Mouse (Mus musculus): Measurements from ENCODE around the gene Dnajc27.

The Dnajc27 gene

DNA sequence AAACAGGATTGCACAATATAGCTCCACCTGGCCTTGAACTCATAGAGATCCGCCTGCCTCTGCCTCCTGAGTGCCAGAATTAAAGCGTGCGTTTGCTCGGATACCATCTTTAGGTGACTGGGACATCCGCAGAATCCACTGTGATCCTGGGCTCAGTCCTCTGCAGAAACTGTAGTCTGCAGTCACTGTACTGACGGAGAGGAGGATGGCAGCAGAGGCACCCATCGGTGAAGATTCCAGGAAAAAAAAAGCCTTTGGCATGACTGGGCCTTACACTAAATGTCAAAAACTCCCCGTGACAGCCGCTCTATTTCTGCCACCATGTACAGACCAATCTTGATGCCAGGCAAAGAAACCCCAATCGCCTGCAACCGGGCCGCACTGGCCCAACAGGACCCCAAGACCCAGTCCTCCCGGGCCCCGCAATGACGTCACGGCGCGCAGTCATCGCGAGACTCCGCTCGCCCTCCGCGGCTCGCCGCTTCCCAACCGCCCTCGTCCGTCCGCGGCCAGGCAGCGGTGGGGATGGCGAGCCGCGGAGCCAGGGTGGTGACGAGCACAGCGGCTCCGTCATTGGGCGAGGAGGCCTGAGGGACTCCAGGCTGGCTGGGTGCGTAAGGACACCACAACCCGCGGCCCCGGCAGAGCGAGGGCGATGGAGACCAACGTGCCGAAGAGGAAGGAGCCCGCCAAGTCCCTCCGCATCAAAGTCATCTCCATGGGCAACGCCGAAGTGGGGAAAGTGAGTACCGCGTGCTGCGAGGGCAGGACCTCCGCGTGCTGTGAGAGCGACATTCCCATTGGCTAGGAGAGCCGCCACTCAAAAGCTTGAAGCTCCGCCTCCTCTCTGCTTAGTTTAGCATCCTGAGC lies at the start of gene Dnajc27:
Gene Dnajc27, plus strand, starts transcription at position 452 of the 870 bp plus-strand sequence.
- DNase-seq, result peak; percentile 96

DNA sequence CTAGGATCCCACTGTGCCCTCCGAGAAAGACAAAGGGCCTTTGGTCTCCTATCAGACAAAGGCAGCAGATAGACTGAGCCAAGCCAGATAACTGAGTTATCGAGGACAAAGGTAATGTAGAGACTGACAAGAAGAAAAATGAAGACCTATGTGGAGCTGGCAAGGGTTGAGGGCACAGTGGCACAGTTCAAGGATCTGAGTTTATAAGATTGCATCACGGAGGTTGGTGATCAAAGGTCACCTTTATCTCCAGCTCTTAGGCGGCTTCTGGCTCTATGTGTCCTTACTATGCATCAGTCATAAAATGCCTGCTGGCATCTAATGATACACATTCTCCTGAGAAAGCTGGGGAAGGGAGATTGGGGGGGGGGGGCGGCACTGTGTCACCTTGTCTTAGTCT lies 46.2 kb upstream of the Dnajc27 start:
- no peak for DNase-seq

GRCm38 (mm10) chr12:4037511-4037910 lies 44.9 kb upstream of the Dnajc27 start:
- no peak for DNase-seq

DNA sequence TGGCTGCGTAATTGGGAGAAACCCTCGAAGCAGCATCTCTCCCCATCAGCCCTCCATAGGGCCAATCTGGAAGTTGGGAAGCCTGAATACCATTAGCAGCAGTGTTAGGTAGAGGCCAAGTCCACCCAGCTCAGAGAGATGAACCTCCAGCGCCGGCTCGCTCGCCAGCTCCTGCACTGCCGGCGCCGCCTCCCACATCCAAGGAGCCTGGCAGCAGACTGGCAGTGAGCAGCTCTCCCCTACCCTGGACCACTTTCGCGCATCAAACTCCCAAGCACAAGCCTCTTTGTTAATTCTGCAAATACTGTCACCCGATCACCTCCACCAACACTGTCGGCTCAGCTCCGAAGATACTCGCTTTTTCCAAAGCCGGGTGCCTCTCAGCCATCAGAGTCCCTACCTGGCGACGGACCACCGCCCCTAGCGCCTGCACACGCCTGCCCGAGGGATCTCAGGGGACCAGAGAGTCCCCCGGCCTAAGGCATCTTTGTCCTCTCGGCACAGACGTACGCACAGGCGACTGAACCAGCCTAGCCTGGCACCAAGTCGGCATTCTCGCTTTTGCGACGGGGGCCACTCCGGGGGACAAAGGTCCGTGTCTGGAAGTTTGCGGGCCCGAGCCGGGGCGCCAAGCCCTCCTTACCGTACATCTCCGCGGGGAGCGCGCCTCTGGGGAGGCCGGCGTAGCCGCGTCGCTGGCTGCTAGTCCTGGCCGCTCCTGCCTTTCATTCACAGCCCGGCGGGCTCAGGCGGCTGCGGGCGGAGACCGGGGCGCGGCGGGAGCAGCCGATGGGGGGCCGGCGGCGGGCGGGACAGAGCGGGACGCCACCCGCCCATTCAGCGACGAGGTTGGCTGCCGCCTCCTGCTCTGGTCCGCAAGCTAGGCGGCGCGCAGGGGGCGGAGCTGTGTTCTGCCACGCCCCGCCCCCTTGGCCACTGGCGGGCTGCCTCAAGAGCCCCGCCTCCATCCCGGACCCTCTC lies 44.0 kb upstream of the Dnajc27 start, which contains the start of gene Efr3b:
Gene Efr3b, minus strand, starts transcription at position 855 of the 981 bp plus-strand sequence.
- peak; percentile 88 for DNase-seq

- no peak for DNase-seq
These were observed 43.3 kb upstream of the Dnajc27 start for GRCm38 (mm10) chr12:4039046-4039445.

DNA sequence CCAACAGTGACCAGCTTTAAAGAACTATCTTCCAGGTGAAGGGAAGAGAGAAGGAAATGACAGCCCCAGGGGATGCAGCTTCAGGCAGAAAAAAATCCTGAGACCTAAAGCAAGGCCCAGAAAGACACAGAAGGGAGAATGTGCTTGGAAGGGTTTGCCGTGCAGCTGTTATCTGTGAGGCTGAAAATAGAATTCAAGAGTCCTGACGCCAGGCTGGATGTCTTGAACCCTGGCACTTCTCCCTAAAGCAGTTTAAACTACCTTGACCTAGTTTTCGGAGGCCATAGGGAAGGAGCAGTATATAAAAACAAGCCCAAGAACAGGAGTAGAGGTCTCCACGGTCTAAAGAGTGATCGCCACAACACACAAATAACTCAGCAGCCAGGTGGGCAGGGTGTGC lies 40.0 kb upstream of the Dnajc27 start:
- DNase-seq, result no peak

DNA sequence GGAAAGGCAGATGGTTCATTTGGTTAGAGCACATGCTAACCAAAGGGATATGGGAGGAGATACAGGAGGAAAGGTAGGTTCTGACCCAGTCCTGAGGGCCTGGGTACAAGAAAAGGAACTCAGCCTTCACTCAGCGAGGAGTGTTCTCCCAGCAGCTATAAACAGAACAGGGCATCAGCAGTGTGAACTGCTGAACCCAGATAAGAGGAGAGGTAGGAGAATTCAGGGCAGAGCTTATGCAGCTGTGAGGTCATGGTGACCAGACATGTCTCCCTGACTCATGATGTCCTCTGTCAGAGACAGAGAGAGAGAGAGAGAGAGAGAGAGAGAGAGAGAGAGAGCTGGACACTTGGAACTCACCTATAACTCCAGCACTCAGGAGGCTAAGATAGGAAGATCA lies 36.4 kb upstream of the Dnajc27 start:
- no peak for DNase-seq

GRCm38 (mm10) chr12:4048031-4048430 lies 34.4 kb upstream of the Dnajc27 start:
- DNase-seq, result peak; percentile 9

GRCm38 (mm10) chr12:4050861-4051425 lies 31.4 kb upstream of the Dnajc27 start:
- DNase-seq, result no peak

DNA sequence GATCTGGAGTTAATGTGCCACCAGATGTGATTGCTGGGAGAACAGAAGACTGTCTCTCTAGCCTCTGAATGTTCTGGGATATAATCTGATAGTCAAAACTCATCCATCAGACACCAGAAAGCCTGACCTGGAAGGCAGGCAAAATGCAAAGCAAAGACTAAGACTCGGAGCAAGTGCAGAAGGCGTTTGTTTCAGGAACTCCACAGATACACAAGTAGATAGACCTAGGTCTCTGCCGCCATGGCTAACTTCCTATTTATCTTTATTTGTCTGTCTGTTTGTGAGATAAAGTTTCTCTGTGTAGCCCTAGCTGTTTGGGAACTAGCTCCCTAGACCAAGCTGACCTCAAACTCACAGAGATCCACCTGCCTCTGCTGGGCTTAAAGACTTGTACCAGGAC lies 28.7 kb upstream of the Dnajc27 start:
- no peak for DNase-seq

- DNase-seq, result no peak
These were observed 27.5 kb upstream of the Dnajc27 start for GRCm38 (mm10) chr12:4054845-4055244.

DNA sequence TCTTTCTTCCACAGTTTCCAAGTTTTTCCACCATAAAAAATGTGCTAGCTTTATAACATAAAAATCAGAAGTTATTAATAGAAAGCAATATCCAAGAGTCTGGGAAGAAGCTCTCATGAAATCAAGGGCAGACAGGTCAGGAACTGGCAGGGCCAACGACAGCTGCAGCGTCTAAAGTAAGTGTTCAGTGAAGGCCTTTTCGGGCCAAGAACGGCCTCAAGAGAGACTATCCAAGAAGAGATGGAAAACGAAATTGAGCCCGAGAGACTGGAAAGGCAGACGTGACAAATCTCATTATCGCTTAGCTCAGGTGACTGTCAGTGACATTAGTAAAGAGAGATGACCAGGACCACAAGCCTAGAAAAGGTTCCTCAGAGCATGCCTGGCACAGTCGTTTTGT lies 24.1 kb upstream of the Dnajc27 start:
- DNase-seq, result no peak

GRCm38 (mm10) chr12:4059683-4060082 lies 22.7 kb upstream of the Dnajc27 start:
- DNase-seq, result no peak

DNA sequence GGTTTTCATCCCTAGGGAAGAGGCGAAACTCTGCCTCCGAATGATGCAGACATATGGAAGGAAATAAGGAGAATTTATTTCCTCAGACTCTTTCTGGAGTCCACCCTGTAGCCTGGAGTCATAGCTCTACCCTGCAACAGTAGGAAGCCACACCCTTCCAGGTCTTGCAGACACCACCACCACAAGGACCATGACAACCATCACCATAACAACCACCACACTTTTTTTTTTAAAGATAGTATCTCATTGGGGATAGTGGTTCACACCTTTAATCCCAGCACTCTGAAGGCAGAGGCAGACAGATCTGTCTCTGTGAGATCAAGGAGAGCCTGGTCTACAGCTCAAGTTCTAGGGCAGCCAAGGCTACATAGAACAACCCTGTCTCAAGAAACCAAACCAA lies 16.9 kb upstream of the Dnajc27 start:
- DNase-seq, result no peak

DNA sequence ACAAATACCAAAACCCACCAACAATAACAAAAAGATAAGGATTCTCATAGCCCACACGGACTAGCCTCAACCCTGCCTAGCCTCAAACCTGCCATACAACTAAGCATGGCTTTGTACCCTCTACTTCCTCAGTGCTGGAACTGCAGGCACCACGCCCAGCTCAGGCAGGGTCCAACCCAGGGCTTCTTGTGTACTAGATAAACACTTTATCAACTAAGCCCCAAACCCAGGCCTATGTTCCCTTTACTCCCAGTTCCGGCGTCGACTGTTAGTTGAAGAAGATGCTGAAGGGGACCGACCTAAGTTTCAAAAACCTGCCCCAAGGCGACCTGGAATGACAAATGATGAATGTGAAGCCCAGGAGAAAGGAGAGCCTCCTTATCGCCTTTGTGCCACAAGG lies 16.4 kb upstream of the Dnajc27 start:
- no peak for DNase-seq

DNA sequence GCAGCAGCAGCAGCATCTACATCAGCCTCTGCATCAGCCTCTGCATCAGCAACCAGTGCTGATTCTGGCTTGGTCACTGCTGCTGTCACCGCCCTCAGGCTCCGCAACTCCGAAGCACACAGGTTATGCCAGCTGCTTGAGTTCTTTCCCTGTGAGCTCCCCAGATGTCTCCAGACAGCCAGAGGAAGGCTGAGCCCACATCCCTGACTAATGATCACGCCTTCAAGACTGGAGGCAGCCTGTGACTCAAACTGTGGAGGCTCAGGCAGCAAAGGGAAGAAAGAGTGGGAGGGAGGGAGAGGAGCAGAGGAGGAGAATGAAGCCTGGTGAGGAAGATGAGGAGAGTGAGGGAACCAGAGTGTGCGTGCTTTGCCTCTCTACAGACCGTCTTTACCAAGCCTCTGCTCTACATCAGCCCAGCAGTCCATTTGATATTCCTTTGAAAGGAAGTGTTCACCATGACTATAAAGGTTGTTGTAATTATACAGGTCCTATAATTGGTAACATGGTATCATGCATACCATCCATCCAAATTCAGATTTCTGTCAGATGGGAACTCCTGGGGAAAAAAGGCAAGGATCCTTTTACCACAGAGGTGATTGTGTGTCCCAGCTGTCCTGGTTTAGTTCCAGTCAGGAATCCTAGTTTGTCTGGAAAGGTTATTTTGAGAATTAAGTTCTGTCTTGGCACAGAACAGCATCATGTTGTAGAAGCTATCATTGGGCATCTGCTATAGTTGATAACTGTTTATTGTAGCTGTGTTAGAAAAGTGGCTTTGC lies 15.5 kb upstream of the Dnajc27 start:
- no peak for DNase-seq

GRCm38 (mm10) chr12:4068551-4068950 lies 13.8 kb upstream of the Dnajc27 start:
- DNase-seq, result no peak

- DNase-seq, result no peak
These were observed 10.7 kb upstream of the Dnajc27 start for GRCm38 (mm10) chr12:4071671-4072070.

- DNase-seq, result no peak
These were observed 7.0 kb upstream of the Dnajc27 start for GRCm38 (mm10) chr12:4075407-4075806.

- no peak for DNase-seq
These were observed 6.0 kb upstream of the Dnajc27 start for GRCm38 (mm10) chr12:4076383-4076782.

- DNase-seq, result no peak
These were observed 4.3 kb upstream of the Dnajc27 start for GRCm38 (mm10) chr12:4078069-4078468.

DNA sequence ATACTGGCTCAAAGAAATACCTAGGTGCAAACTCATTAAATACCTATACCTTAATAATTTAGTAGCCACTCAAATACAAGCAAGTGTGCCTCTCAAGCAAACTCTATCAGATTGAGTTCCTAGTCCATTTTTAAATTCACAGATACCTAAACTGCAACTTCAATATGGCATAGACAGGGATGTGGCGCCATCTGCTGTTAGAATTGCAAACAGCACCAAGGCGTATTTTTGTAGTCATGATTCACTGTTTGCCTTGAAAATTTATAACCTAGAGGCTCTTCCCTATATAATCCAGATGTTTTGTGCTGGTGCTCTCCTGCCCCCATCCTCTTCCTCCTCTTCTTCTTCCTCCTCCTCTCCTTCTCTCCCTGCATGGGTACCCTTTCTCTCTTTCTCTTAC lies 2.1 kb upstream of the Dnajc27 start:
- DNase-seq, result peak; percentile 75
